Mouse (Mus musculus): ENCODE measurements at regions not wholly inside any gene's neighbourhood (a gene's known extent, or its start where the extent isn't known, plus 50 kb on each side); places are given as distances from the start of the nearest gene placed in this dataset.

- Histone ChIP-seq H3K27ac (no peak overlapping the region), H3K9me3 (no peaks in the 10 kb centered on the region), H3K4me1 (replicated peaks) (no peaks in the 10 kb centered on the region), H3K9ac (replicated peaks) (no peak overlapping the region), H3K4me3 (replicated peaks) (no peak overlapping the region), H3K27me3 (no peaks in the 10 kb centered on the region), H3K36me3 (no peaks in the 10 kb centered on the region), H3K4me2 (replicated peaks) (no peak overlapping the region)
- 19% methylated on average over 1 of the region's 1 CpGs for WGBS
- ATAC-seq = no peak
Measured at GRCm38 (mm10) chr19:49115484-49115883, 909.7 kb downstream of the Sorcs3 start.

- H3K36me3 ChIP-seq = no peaks in the 10 kb centered on the region
- peak overlapping the region; percentile 19; the same call in 1 of the 2 replicates for H3K27ac ChIP-seq
- no peak overlapping the region for H3K4me3 ChIP-seq (replicated peaks)
- H3K4me2 ChIP-seq (replicated peaks) = no peak overlapping the region
- 3% methylated on average over 4 of the region's 4 CpGs for WGBS
- ATAC-seq = 0 out of 2 replicates have a peak, but pooled peaks have one; percentile 40
- H3K9me3 ChIP-seq = no peaks in the 10 kb centered on the region
- no peak overlapping the region for H3K9ac ChIP-seq (replicated peaks)
- no peaks in the 10 kb centered on the region for H3K27me3 ChIP-seq
- H3K4me1 ChIP-seq (replicated peaks) = peaks cover 14% of the 10 kb centered on the region
Measured at GRCm38 (mm10) chr19:49131664-49132063, 925.8 kb downstream of the Sorcs3 start.

GRCm38 (mm10) chr19:49172078-49172477 lies 966.3 kb downstream of the Sorcs3 start:
- Histone ChIP-seq H3K36me3 (no peaks in the 10 kb centered on the region), H3K4me1 (replicated peaks) (no peaks in the 10 kb centered on the region), H3K27me3 (no peaks in the 10 kb centered on the region), H3K27ac (no peak overlapping the region), H3K4me3 (replicated peaks) (no peak overlapping the region), H3K4me2 (replicated peaks) (no peak overlapping the region), H3K9ac (replicated peaks) (no peak overlapping the region), H3K9me3 (no peaks in the 10 kb centered on the region)
- 88% methylated on average over 2 of the region's 2 CpGs for WGBS
- no peak for ATAC-seq

- Histone ChIP-seq H3K9ac (replicated peaks) (no peak overlapping the region), H3K4me3 (replicated peaks) (no peak overlapping the region), H3K9me3 (no peaks in the 10 kb centered on the region), H3K4me1 (replicated peaks) (no peaks in the 10 kb centered on the region), H3K27ac (no peak overlapping the region), H3K4me2 (replicated peaks) (no peak overlapping the region), H3K36me3 (no peaks in the 10 kb centered on the region), H3K27me3 (no peaks in the 10 kb centered on the region)
- 69% methylated on average over 3 of the region's 3 CpGs for WGBS
- ATAC-seq = no peak
Measured at GRCm38 (mm10) chr19:49207971-49208370, 1002.1 kb downstream of the Sorcs3 start.

GRCm38 (mm10) chr19:49242601-49243000 lies 1036.8 kb downstream of the Sorcs3 start:
- no peak overlapping the region for H3K27ac ChIP-seq
- 69% methylated on average over 2 of the region's 2 CpGs for WGBS
- H3K4me2 ChIP-seq (replicated peaks) = no peak overlapping the region
- no peak overlapping the region for H3K9ac ChIP-seq (replicated peaks)
- no peaks in the 10 kb centered on the region for H3K36me3 ChIP-seq
- H3K27me3 ChIP-seq = peaks cover 8% of the 10 kb centered on the region
- peaks cover 7% of the 10 kb centered on the region; the same call in 1 of the 2 replicates for H3K4me1 ChIP-seq (replicated peaks)
- H3K4me3 ChIP-seq (replicated peaks) = no peak overlapping the region
- ATAC-seq = no peak
- no peaks in the 10 kb centered on the region for H3K9me3 ChIP-seq

GRCm38 (mm10) chr19:49245114-49245714 lies 1039.4 kb downstream of the Sorcs3 start:
- ATAC-seq = peak; percentile 80
- Histone ChIP-seq H3K4me3 (replicated peaks) (no peak overlapping the region), H3K4me2 (replicated peaks) (no peak overlapping the region), H3K9me3 (no peaks in the 10 kb centered on the region), H3K36me3 (no peaks in the 10 kb centered on the region), H3K27me3 (peaks cover 15% of the 10 kb centered on the region), H3K27ac (no peak overlapping the region), H3K9ac (replicated peaks) (no peak overlapping the region), H3K4me1 (replicated peaks) (peaks cover 7% of the 10 kb centered on the region; the same call in 1 of the 2 replicates)
- WGBS = 23% methylated on average over 3 of the region's 3 CpGs

- H3K27me3 ChIP-seq = no peaks in the 10 kb centered on the region
- no peak overlapping the region for H3K9ac ChIP-seq (replicated peaks)
- ATAC-seq = no peak
- H3K27ac ChIP-seq = no peak overlapping the region
- 89% methylated on average over 1 of the region's 1 CpGs for WGBS
- no peaks in the 10 kb centered on the region for H3K36me3 ChIP-seq
- no peak overlapping the region for H3K4me2 ChIP-seq (replicated peaks)
- H3K4me1 ChIP-seq (replicated peaks) = no peaks in the 10 kb centered on the region
- no peaks in the 10 kb centered on the region for H3K9me3 ChIP-seq
- no peak overlapping the region for H3K4me3 ChIP-seq (replicated peaks)
Measured at GRCm38 (mm10) chr19:49264616-49265015, 1058.8 kb downstream of the Sorcs3 start.

GRCm38 (mm10) chr19:49267864-49268480 lies 1062.1 kb downstream of the Sorcs3 start:
- H3K27ac ChIP-seq = no peak overlapping the region
- H3K36me3 ChIP-seq = no peaks in the 10 kb centered on the region
- no peak for ATAC-seq
- H3K9ac ChIP-seq (replicated peaks) = no peak overlapping the region
- no peaks in the 10 kb centered on the region for H3K27me3 ChIP-seq
- H3K4me2 ChIP-seq (replicated peaks) = no peak overlapping the region
- no peak overlapping the region for H3K4me3 ChIP-seq (replicated peaks)
- WGBS = 73% methylated on average over 8 of the region's 8 CpGs
- no peaks in the 10 kb centered on the region for H3K9me3 ChIP-seq
- peaks cover 5% of the 10 kb centered on the region; the same call in 1 of the 2 replicates for H3K4me1 ChIP-seq (replicated peaks)

GRCm38 (mm10) chr19:49282626-49283261 lies 1076.9 kb downstream of the Sorcs3 start:
- WGBS = 61% methylated on average over 8 of the region's 8 CpGs
- H3K4me1 ChIP-seq (replicated peaks) = no peaks in the 10 kb centered on the region
- H3K4me2 ChIP-seq (replicated peaks) = no peak overlapping the region
- H3K36me3 ChIP-seq = no peaks in the 10 kb centered on the region
- H3K27ac ChIP-seq = no peak overlapping the region
- no peaks in the 10 kb centered on the region for H3K27me3 ChIP-seq
- no peak overlapping the region for H3K9ac ChIP-seq (replicated peaks)
- no peaks in the 10 kb centered on the region for H3K9me3 ChIP-seq
- H3K4me3 ChIP-seq (replicated peaks) = no peak overlapping the region
- no peak for ATAC-seq

GRCm38 (mm10) chr19:49294980-49295379 lies 1089.2 kb downstream of the Sorcs3 start:
- Histone ChIP-seq H3K4me3 (replicated peaks) (no peak overlapping the region), H3K4me2 (replicated peaks) (no peak overlapping the region), H3K36me3 (no peaks in the 10 kb centered on the region), H3K4me1 (replicated peaks) (peaks cover 13% of the 10 kb centered on the region), H3K27me3 (no peaks in the 10 kb centered on the region), H3K9me3 (no peaks in the 10 kb centered on the region), H3K27ac (no peak overlapping the region), H3K9ac (replicated peaks) (no peak overlapping the region)
- WGBS = 86% methylated on average over 2 of the region's 2 CpGs
- no peak for ATAC-seq

- Histone ChIP-seq H3K9me3 (no peaks in the 10 kb centered on the region), H3K36me3 (no peaks in the 10 kb centered on the region), H3K27ac (peak overlapping the region; percentile 45), H3K4me1 (replicated peaks) (peaks cover 16% of the 10 kb centered on the region), H3K27me3 (no peaks in the 10 kb centered on the region), H3K4me2 (replicated peaks) (peak overlapping the region; percentile 32), H3K4me3 (replicated peaks) (no peak overlapping the region), H3K9ac (replicated peaks) (no peak overlapping the region)
- ATAC-seq = peak; percentile 91
- WGBS = 12% methylated on average over 10 of the region's 10 CpGs
Measured at GRCm38 (mm10) chr19:49299351-49300271, 1093.8 kb downstream of the Sorcs3 start.
